Mouse (Mus musculus): Measurements from ENCODE around the gene Aldh18a1. TPM values are rescaled to one million over a fixed set of nuclear protein-coding genes. Genes with fewer than 3 reads are reported as not detected.

Aldh18a1 gene
- total and polyA plus RNA-seq, 3 experiments, result 101 to 193 (median 120) TPM

DNA sequence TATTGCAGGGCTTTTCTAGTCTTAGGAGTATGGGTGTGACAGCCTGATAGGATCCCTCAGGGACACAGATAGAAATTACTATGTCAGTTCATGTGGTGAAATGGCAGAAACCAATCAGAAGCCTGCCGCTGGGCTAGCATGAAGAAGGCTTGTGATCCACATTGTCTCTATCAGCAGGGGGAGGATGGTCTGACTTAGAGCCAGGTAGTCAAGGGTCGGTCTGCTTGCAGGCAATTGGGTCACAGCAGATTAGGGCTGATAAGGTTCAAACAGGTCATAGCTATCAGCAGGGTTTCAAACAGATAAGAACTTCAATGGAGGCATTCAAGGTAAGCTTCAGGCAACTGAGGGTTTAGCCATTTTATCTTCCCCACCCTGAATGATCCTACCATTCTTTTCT, 7.4 kb downstream of the Aldh18a1 start:
- Histone ChIP-seq H3K4me2 (ENCODE audit: insufficient read depth, low read depth, poor library complexity, severe bottlenecking) (no peak overlapping the region), H3K36me3 (replicated peaks in 1 of 2; ENCODE audit: control insufficient read depth in 1 of 2, insufficient read depth in 1 of 2, low read length in 1 of 2) (peaks cover 84 to 98% of the 10 kb centered on the region in 2 experiments), H3K9me3 (replicated peaks; ENCODE audit: low read length) (no peaks in the 10 kb centered on the region), H3K27ac (ENCODE audit: insufficient read depth, low read depth) (no peak overlapping the region), H3K27me3 (replicated peaks) (no peaks in the 10 kb centered on the region), H3K4me1 (ENCODE audit: control insufficient read depth in 1 of 2, insufficient read depth in 2 of 2) (peaks cover 0 to 17% of the 10 kb centered on the region in 2 experiments; a peak in 2 of 4 replicates), H3K4me3 (replicated peaks in 1 of 3; ENCODE audit: low read depth in 2 of 3, low read length in 2 of 3, poor library complexity in 1 of 3) (no peak overlapping the region), H3K9ac (ENCODE audit: insufficient read depth, low read depth) (no peak overlapping the region), H3K79me2 (replicated peaks; ENCODE audit: control insufficient read depth, extremely low read depth, insufficient read depth, poor library complexity, severe bottlenecking) (peaks cover 24% of the 10 kb centered on the region)
- no peak for DNase-seq (ENCODE audit: extremely low read depth)
- TF ChIP-seq EP300 (IDR thresholded peaks at IDR 0.05; ENCODE audit: low read length) (no peak), USF2 (conservative IDR thresholded peaks at IDR 0.05; ENCODE audit: low read depth, low read length) (no peak), ELF1 (IDR thresholded peaks at IDR 0.05; ENCODE audit: low read depth, low read length) (no peak), HCFC1 (IDR thresholded peaks at IDR 0.05; ENCODE audit: low read depth, low read length) (no peak), RAD21 (IDR thresholded peaks at IDR 0.05; ENCODE audit: low read depth, low read length) (no peak), E2F4 (IDR thresholded peaks at IDR 0.05; ENCODE audit: insufficient replicate concordance, low read depth, low read length) (no peak), MAX (IDR thresholded peaks at IDR 0.05; ENCODE audit: low read length) (no peak), IRF4 (IDR thresholded peaks at IDR 0.05; ENCODE audit: low read depth, low read length) (no peak), UBTF (IDR thresholded peaks at IDR 0.05; ENCODE audit: low read depth, low read length) (no peak), SMC3 (IDR thresholded peaks at IDR 0.05; ENCODE audit: low read depth, low read length) (no peak), JUND (conservative IDR thresholded peaks at IDR 0.05; ENCODE audit: low read depth, low read length) (no peak), BHLHE40 (IDR thresholded peaks at IDR 0.05; ENCODE audit: low read depth, low read length) (no peak), PAX5 (IDR thresholded peaks at IDR 0.05; ENCODE audit: low read length) (no peak), GABPA (IDR thresholded peaks at IDR 0.05; ENCODE audit: insufficient replicate concordance, low read depth, low read length) (no peak), CTCF (conservative IDR thresholded peaks at IDR 0.05 in 1 of 2, IDR thresholded peaks at IDR 0.05 in 1 of 2; ENCODE audit: low read depth in 2 of 2, low read length in 2 of 2) (no peak), MXI1 (IDR thresholded peaks at IDR 0.05; ENCODE audit: low read depth, low read length) (no peak), POLR2AphosphoS2 (IDR thresholded peaks at IDR 0.05; ENCODE audit: low read depth, low read length) (no peak), KAT2A (IDR thresholded peaks at IDR 0.05; ENCODE audit: insufficient replicate concordance, low read length) (no peak), CHD2 (IDR thresholded peaks at IDR 0.05; ENCODE audit: low read length) (no peak)
- in situ Hi-C loops (cut with MboI; ENCODE audit: low pct_ligation_motif_present, low pct_unique_long_range_greater_than_20kb, low sequenced_read_pairs) (no loop called here), dilution Hi-C loops (cut with MboI; ENCODE audit: extremely low pct_ligation_motif_present, extremely low pct_unique_long_range_greater_than_20kb, low sequenced_read_pairs) (no loop called here)

DNA sequence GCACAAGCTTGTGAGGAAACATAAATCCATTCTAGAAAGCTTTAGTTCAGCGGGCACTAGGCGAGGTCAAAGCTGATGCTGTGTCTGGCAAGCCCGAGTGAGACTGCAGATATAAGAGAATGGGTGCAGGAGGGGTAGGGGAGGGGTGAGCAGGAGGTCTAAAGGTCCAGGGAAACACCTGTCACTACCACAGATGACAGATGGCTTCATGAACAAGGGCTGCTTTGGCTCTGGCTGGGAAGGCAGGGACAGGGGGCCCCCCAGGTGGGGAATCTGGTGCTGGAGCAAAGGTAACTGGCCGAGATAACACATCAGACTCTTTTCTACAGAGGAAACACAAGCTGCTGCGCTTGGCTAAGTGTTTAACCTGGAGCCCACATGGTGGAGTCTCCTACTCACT, 12.8 kb downstream of the Aldh18a1 start:
- H3K36me3 ChIP-seq (replicated peaks in 1 of 2; ENCODE audit: control insufficient read depth in 1 of 2, insufficient read depth in 1 of 2, low read length in 1 of 2), result peaks cover 89 to 100% of the 10 kb centered on the region in 2 experiments

More for the DNA sequence above, 12.8 kb downstream of the Aldh18a1 start:
- Histone ChIP-seq H3K79me2 (replicated peaks; ENCODE audit: control insufficient read depth, extremely low read depth, insufficient read depth, poor library complexity, severe bottlenecking) (no peaks in the 10 kb centered on the region; the same call in none of the 2 replicates), H3K4me2 (ENCODE audit: insufficient read depth, low read depth, poor library complexity, severe bottlenecking) (no peak overlapping the region), H3K9ac (ENCODE audit: insufficient read depth, low read depth) (no peak overlapping the region), H3K4me1 (ENCODE audit: control insufficient read depth in 1 of 2, insufficient read depth in 2 of 2) (no peaks in the 10 kb centered on the region), H3K4me3 (replicated peaks in 1 of 3; ENCODE audit: low read depth in 2 of 3, low read length in 2 of 3, poor library complexity in 1 of 3) (no peak overlapping the region), H3K9me3 (replicated peaks; ENCODE audit: low read length) (peaks cover 15% of the 10 kb centered on the region), H3K27me3 (replicated peaks) (no peaks in the 10 kb centered on the region), H3K27ac (ENCODE audit: insufficient read depth, low read depth) (no peak overlapping the region)
- DNase-seq (ENCODE audit: extremely low read depth), result no peak
- in situ Hi-C loops (cut with MboI; ENCODE audit: low pct_ligation_motif_present, low pct_unique_long_range_greater_than_20kb, low sequenced_read_pairs), result no loop called here
- no peak for TF ChIP-seq TBP (conservative IDR thresholded peaks at IDR 0.05; ENCODE audit: low read depth, low read length)
- TF ChIP-seq MXI1 (IDR thresholded peaks at IDR 0.05; ENCODE audit: low read depth, low read length), result no peak
- no peak for TF ChIP-seq POLR2AphosphoS2 (IDR thresholded peaks at IDR 0.05; ENCODE audit: low read depth, low read length)
- no peak for TF ChIP-seq PAX5 (IDR thresholded peaks at IDR 0.05; ENCODE audit: low read length)
- no peak for TF ChIP-seq ETS1 (conservative IDR thresholded peaks at IDR 0.05; ENCODE audit: low read depth, low read length)
- TF ChIP-seq BHLHE40 (IDR thresholded peaks at IDR 0.05; ENCODE audit: low read depth, low read length), result no peak
- TF ChIP-seq NELFE (IDR thresholded peaks at IDR 0.05; ENCODE audit: low read depth, low read length), result no peak
- dilution Hi-C loops (cut with MboI; ENCODE audit: extremely low pct_ligation_motif_present, extremely low pct_unique_long_range_greater_than_20kb, low sequenced_read_pairs), result no loop called here

Data from CH12.LX (cell line).